Comparison of ENCODE assay signal across 26 mouse cellular contexts in the genomic region with DNA sequence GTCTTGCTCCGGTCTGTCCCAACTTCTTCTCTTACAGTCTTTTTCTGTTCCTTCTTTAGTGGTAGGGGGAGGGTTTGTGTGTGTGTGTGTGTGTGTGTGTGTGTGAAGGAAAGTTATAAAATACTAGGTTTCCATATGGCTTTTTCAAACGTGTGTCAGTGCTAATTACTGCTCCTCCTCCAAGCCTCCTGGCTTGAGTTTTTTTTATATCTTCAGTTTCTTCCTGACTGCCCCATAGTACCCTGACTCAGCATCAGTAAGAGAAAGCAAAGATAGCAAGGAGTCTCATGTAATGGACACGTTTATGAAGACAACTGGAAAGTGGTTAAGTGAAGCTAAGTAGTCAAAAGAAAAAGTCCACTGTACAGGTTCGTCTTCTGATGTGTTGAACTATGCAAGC. TPM values are rescaled to one million over a fixed set of nuclear protein-coding genes. Genes with fewer than 3 reads are reported as not detected.
DNase-seq lines count a peak whose midpoint lies in the region; ATAC-seq lines count a peak whose summit lies in the region.
"Had no signal": no experiment of that assay in that cellular context is flagged by ENCODE, and none has a peak within 500 bp of the region (broad histone marks: within the 10 kb centered on the region; RNA-seq: fewer than 3 reads in every experiment).

No protein-coding gene starts in this region.

- no peaks in the 10 kb centered on the region for H3K9me3 ChIP-seq in megakaryocyte, embryonic 14.5 days
- H3K9me3 ChIP-seq: embryonic facial prominence, embryonic 10.5 days; embryonic facial prominence, embryonic 12.5 days; forebrain, embryonic 13.5 days; forebrain, embryonic 15.5 days had no signal

- no peaks in the 10 kb centered on the region for H3K27me3 ChIP-seq in megakaryocyte, embryonic 14.5 days (replicated peaks)
- H3K27me3 ChIP-seq: CH12.LX; embryonic facial prominence, embryonic 12.5 days; forebrain, embryonic 13.5 days; forebrain, embryonic 15.5 days; Patski had no signal

- H3K4me3 ChIP-seq in megakaryocyte, embryonic 14.5 days (replicated peaks) = peak overlapping the region; percentile 76
- H3K4me3 ChIP-seq: embryonic facial prominence, embryonic 10.5 days; embryonic facial prominence, embryonic 12.5 days; forebrain, embryonic 13.5 days; forebrain, embryonic 15.5 days had no signal

- H3K4me1 ChIP-seq in megakaryocyte, embryonic 14.5 days = peaks cover 15% of the 10 kb centered on the region
- H3K4me1 ChIP-seq: embryonic facial prominence, embryonic 10.5 days; embryonic facial prominence, embryonic 12.5 days; forebrain, embryonic 13.5 days; forebrain, embryonic 15.5 days had no signal

- ATAC-seq in frontal cortex, adult (ENCODE audit: low TSS enrichment) = peak; percentile 83
- ATAC-seq in megakaryocyte, adult 5-6 weeks (ENCODE audit: poor library complexity, severe bottlenecking) = no peak
- ATAC-seq: activated CD4-positive, CD25-positive, alpha-beta regulatory T cell, adult 4 months; CD4-positive, CD25-positive, alpha-beta regulatory T cell, adult 4 months; forebrain, embryonic 13.5 days; forebrain, embryonic 15.5 days; forebrain, postnatal 0 days; Patski had no signal

- DNase-seq in frontal cortex, postnatal 14 days (ENCODE audit: low spot score in 2 of 2) = no peak
- DNase-seq in telencephalon, adult 2 months (ENCODE audit: low read depth, low spot score) = peak; percentile 63
- DNase-seq in ovary, adult 18-20 months (ENCODE audit: low spot score) = no peak
- DNase-seq: adrenal gland, adult 8-10 months; adrenal gland, postnatal 14 days; adrenal gland, postnatal 36 days; B cell, adult 2 months; cerebellum, adult 11 months; cerebellum, adult 18-20 months; cerebellum, adult 8-10 months; cerebellum, adult 9-11 months; cerebellum, postnatal 14 days; cerebellum, postnatal 36 days; forebrain, postnatal 0 days had no signal

- peaks cover 48% of the 10 kb centered on the region for H3K36me3 ChIP-seq in megakaryocyte, embryonic 14.5 days (replicated peaks; ENCODE audit: low read length)
- H3K36me3 ChIP-seq: forebrain, embryonic 15.5 days; G1E had no signal

RNA-seq across cellular contexts. Expression of gene Atg4c, which starts 19.4 kb away (rescaled TPM):
- polyA plus RNA-seq in megakaryocyte, embryonic 14.5 days (2012; ENCODE audit: insufficient read depth, low replicate concordance) = 0.06 TPM in 1 of 2 replicates, not detected in the other
- total RNA-seq in megakaryocyte, adult 5-6 weeks (2015) = 42.2 and 54.4 TPM in 2 replicates
- 16.2 and 20.2 TPM in 2 replicates for total RNA-seq in megakaryocyte, adult 5-6 weeks (2017)
- total RNA-seq: CH12.LX, G1E had no signal
- polyA plus RNA-seq: G1E had no signal
